ENCODE assay signal across 17 mouse cellular contexts in genomic region chr6:83083497-83083896, GRCm38 (mm10). TPM values are rescaled to one million over a fixed set of nuclear protein-coding genes. Genes with fewer than 3 reads are reported as not detected.
"Had no signal": no experiment of that assay in that cellular context is flagged by ENCODE, and none has a peak within 500 bp of the region (broad histone marks: within the 10 kb centered on the region; RNA-seq: fewer than 3 reads in every experiment).

No protein-coding gene starts in this region.

- ATAC-seq: intestine, postnatal 0 days; liver, embryonic 12.5 days; midbrain, embryonic 15.5 days had no signal

- H3K27ac ChIP-seq: liver, embryonic 12.5 days; lung, embryonic 15.5 days; macrophage; midbrain, embryonic 15.5 days; neural tube, embryonic 12.5 days had no signal

- H3K9me3 ChIP-seq: liver, embryonic 12.5 days; lung, embryonic 15.5 days; megakaryocyte, embryonic 14.5 days; midbrain, embryonic 15.5 days; neural tube, embryonic 12.5 days had no signal

- DNase-seq: kidney, adult 9 months; kidney, postnatal 14 days; layer of hippocampus, adult 9-11 months; layer of hippocampus, postnatal 36 days; lung, postnatal 14 days; right cerebral cortex, adult 18-20 months; right cerebral cortex, postnatal 25 days; thymus, postnatal 36 days had no signal

- H3K9ac ChIP-seq: liver, embryonic 12.5 days; lung, embryonic 15.5 days; midbrain, embryonic 15.5 days; neural tube, embryonic 12.5 days had no signal

- H3K4me3 ChIP-seq: liver, embryonic 12.5 days; lung, embryonic 15.5 days; megakaryocyte, embryonic 14.5 days; midbrain, embryonic 15.5 days; neural tube, embryonic 12.5 days had no signal

- H3K4me2 ChIP-seq: liver, embryonic 12.5 days; lung, embryonic 15.5 days; midbrain, embryonic 11.5 days; midbrain, embryonic 15.5 days; neural tube, embryonic 12.5 days had no signal

RNA-seq across cellular contexts. Expression of gene Lbx2, which starts 2.7 kb away (rescaled TPM):
- polyA plus RNA-seq: midbrain, embryonic 15.5 days had no signal

RNA-seq across cellular contexts. Expression of gene Tlx2, which starts 13.4 kb away (rescaled TPM):
- polyA plus RNA-seq: liver, embryonic 16.5 days; macrophage; midbrain, embryonic 11.5 days; midbrain, embryonic 15.5 days had no signal
